Mouse (Mus musculus) embryonic fibroblast, embryonic 13.5 days (primary cell): Measurements from ENCODE around the gene Ppp1r27.

Experiments used
- CTCF ChIP-seq: IDR thresholded peaks from 2 replicates; pipeline ENCODE4 v1.5.1; 2011; ENCODE audit warnings: mild to moderate bottlenecking, control low read depth, low read length, moderate library complexity, borderline replicate concordance; ENCODE audit not compliant: insufficient read depth
- POLR2A ChIP-seq: IDR thresholded peaks from 2 replicates; pipeline ENCODE4 v1.6.1; 2011; ENCODE audit warnings: low read depth, mild to moderate bottlenecking, control low read depth, low read length, moderate library complexity

DNA sequence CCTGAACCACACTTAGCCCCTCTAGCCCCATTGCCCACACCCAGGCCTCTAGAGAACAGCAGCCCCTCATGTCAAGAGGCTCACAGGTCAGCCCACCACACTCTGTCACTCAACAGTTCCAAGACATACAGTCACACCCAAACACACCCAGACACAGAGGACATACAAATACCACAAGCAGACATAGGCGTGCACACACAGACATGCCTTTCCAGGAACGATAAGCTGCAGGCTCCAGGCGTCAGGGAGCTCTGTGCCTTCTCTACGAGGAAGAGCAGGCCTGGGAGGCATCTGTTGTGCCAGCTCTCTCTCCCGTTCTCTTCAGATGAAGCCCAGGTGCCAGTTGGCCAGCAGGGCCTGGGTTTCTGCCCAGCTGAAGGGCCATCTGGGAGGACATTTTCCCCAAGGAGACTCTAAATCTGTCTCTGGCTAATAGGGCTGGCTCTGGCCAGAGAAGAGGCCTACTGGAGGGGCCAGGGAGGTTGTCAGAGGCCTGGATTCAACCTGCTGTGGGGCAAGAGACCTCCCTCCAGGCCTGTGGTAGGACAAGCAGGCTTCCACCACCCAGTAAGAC, 29.9 kb downstream of the Ppp1r27 start:
- TF ChIP-seq POLR2A = no peak
- TF ChIP-seq CTCF = no peak
